Mouse (Mus musculus) lung, embryonic 16.5 days (tissue): Measurements from ENCODE around the gene Plekhb1. TPM values are rescaled to one million over a fixed set of nuclear protein-coding genes. Genes with fewer than 3 reads are reported as not detected.

Experiments used
- ATAC-seq: fragments of 200-750 bp; cut with Nextera tagmentation; 2 replicates; pipeline ENCODE4 v1.8.0; 2017; ENCODE audit warnings: low read depth, mild to moderate bottlenecking, moderate library complexity
- H3K27ac ChIP-seq: fragments of 300-500 bp; sonication (generic); 2 replicates; pipeline ENCODE4 v1.5.1; 2014; ENCODE audit warnings: mild to moderate bottlenecking, control low read depth, low read length
- H3K27me3 ChIP-seq: fragments of 300-500 bp; sonication (generic); 2 replicates; pipeline ENCODE4 v1.6.1; 2014; ENCODE audit warnings: low read depth, low read length, mixed read lengths; ENCODE audit not compliant: control insufficient read depth, insufficient read depth
- H3K36me3 ChIP-seq: fragments of 300-500 bp; sonication (generic); 2 replicates; pipeline ENCODE4 v1.6.1; 2014; ENCODE audit warnings: low read length; ENCODE audit not compliant: control insufficient read depth, insufficient read depth
- H3K4me1 ChIP-seq: fragments of 300-500 bp; sonication (generic); replicated peaks from 2 replicates; pipeline ENCODE4 v1.6.1; 2014; ENCODE audit warnings: low read length, mixed read lengths; ENCODE audit not compliant: control insufficient read depth, insufficient read depth
- H3K4me2 ChIP-seq: fragments of 300-500 bp; sonication (generic); 2 replicates; pipeline ENCODE4 v1.6.1; 2014; ENCODE audit warnings: low read depth, low read length, control low read depth
- H3K4me3 ChIP-seq: fragments of 300-500 bp; sonication (generic); 2 replicates; pipeline ENCODE4 v1.5.1; 2014; ENCODE audit warnings: mild to moderate bottlenecking, low read length, control low read depth
- H3K9ac ChIP-seq: fragments of 300-500 bp; sonication (generic); 2 replicates; pipeline ENCODE4 v1.6.1; 2014; ENCODE audit warnings: low read length, control low read depth
- H3K9me3 ChIP-seq: fragments of 300-500 bp; sonication (generic); 2 replicates; pipeline ENCODE4 v1.6.1; 2016; ENCODE audit warnings: low read length; ENCODE audit not compliant: control insufficient read depth
- WGBS: fragments of 180-500 bp; shearing (Covaris S2); extraction: QIAGEN DNeasy Blood & Tissue Kit; methylation state at CpG from one replicate; pipeline ENCODE4 v1.1.7; 2014; 5-methylcytosine and 5-hydroxymethylcytosine counted together
- polyA plus RNA-seq: library from polyadenylated mRNA; unstranded; fragments of >200 nt; fragmentation: Nextera tagmentation; extraction: Ambion mirVana; gene quantifications from 2 replicates; pipeline ENCODE4 v1.2.1, GENCODE M21; 2015

Plekhb1 gene
- polyA plus RNA-seq, 1 experiment from 2014 or later = 24.0 TPM

DNA sequence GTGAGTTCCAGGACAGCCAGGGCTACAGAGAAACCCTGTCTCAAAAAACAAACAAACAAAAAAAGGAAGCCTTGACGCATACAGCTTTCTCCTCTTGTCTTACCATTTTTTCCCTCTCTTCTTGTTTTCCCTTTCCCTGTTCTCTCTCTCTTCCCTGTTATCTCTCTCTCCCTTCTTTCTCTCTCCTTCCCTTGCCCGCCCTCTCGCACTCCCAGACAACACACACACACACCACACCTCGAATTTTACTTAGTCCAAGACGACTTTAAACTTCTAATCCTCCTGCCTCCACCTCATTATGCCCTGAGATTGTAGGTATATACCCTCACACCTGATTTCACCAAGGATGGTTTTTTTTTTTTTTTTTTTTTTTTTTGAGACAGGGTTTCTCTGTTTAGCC lies 21.9 kb upstream of the Plekhb1 start:
- 60% methylated on average over 5 of the region's 5 CpGs for WGBS
- Histone ChIP-seq H3K4me2 (no peak overlapping the region), H3K27me3 (no peaks in the 10 kb centered on the region), H3K4me1 (no peaks in the 10 kb centered on the region), H3K9me3 (no peaks in the 10 kb centered on the region), H3K27ac (no peak overlapping the region), H3K36me3 (no peaks in the 10 kb centered on the region), H3K4me3 (no peak overlapping the region), H3K9ac (no peak overlapping the region)
- ATAC-seq = no peak

DNA sequence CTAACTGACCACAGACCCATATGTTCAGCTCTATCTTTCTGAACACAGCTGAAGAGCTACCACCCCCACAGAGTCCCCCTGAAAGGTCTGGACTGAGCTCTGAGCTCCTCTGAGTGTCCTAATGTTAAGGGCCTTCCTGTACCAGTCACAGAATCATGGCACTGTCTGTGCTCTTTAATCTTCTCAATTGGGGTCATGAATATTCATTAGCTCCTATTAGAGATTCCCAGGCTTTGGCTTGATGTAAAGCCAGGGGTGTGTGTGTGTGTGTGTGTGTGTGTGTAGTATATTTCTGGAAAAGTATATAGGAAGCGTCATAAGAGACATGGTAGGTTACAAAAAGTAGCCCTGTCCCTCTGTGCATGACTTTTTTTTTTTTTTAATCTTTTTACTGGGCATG lies 21.0 kb upstream of the Plekhb1 start:
- H3K27ac ChIP-seq = no peak overlapping the region
- no peak for ATAC-seq
- 76% methylated on average over 1 of the region's 1 CpGs for WGBS
- H3K4me3 ChIP-seq = no peak overlapping the region
- H3K9ac ChIP-seq = no peak overlapping the region
- H3K4me1 ChIP-seq = no peaks in the 10 kb centered on the region
- no peaks in the 10 kb centered on the region for H3K36me3 ChIP-seq
- H3K27me3 ChIP-seq = no peaks in the 10 kb centered on the region
- no peaks in the 10 kb centered on the region for H3K9me3 ChIP-seq
- no peak overlapping the region for H3K4me2 ChIP-seq

DNA sequence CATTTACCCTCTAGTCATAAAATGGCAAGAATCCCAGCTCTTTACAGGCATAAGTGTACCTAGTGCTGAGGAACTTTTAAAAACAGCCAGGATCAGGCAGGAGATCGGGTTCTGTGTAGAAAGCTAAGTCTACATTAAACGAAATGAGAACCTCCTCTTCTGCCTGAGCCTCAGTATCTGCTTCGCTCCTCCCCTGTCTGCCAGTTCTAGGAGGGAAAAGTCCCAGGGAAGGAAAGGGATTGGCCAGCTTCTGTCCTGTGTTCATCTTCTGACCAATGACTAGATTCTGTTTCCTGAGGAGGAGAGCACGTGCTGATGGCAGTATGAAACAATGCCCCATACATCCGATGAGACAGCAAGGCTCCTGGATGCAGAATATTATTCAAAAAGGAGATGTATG lies 18.9 kb upstream of the Plekhb1 start:
- Histone ChIP-seq H3K36me3 (no peaks in the 10 kb centered on the region), H3K4me2 (no peak overlapping the region), H3K9ac (no peak overlapping the region), H3K4me1 (no peaks in the 10 kb centered on the region), H3K27ac (no peak overlapping the region), H3K4me3 (no peak overlapping the region), H3K27me3 (no peaks in the 10 kb centered on the region), H3K9me3 (no peaks in the 10 kb centered on the region)
- ATAC-seq = no peak
- 39% methylated on average over 5 of the region's 5 CpGs for WGBS

DNA sequence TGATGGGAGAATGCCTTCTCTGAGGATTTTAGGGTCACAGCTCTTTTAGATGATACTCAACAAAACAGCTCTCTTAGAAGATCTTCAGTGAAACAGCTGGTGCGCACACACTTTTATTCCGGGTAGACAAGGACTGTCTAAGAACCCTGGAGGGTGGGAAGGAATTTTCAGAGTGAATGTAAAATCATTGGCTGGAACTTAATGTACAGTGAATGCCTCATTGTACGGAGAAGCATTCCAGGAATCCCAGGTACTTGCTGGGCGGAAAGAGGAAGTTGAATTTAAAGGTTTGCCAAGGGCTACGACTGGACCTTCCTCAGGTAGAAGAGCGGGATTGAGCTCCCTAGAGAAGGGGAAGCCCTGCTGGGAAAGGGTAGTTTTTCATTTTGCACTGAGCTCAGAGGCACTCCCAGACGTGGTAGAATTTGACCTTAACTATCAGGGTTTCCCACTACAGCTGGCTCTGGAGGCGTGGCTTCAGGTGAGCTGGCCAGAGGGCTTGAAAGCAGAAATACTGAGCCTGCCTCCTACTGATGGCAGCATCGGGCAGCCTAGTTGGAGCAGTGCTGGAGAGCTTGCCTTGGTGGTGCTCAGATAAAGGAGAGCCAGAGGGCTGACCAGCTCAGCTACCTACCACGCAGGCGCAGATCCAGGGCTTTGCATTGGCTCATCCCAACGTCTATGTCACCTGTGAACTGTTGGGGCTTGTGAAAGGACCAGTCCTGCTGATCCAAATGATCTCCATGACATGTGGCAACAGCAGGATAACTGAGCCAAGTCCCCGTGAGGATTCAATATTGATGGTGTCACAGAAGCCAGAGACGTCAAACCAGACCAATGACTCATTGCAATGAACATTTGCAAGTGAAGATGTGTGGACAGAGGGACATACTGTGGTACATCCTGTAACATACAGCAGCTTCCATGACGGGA lies 17.0 kb upstream of the Plekhb1 start:
- peak overlapping the region; percentile 80 for H3K27ac ChIP-seq
- H3K36me3 ChIP-seq = no peaks in the 10 kb centered on the region
- no peak overlapping the region for H3K9ac ChIP-seq
- H3K27me3 ChIP-seq = no peaks in the 10 kb centered on the region
- WGBS = 42% methylated on average over 15 of the region's 15 CpGs
- H3K9me3 ChIP-seq = no peaks in the 10 kb centered on the region
- ATAC-seq = peak; percentile 78
- peak overlapping the region; percentile 17; the same call in 1 of the 2 replicates for H3K4me2 ChIP-seq
- H3K4me3 ChIP-seq = 0 out of 2 replicates have a peak overlapping the region, but pooled peaks have one; percentile 13
- H3K4me1 ChIP-seq = no peaks in the 10 kb centered on the region

DNA sequence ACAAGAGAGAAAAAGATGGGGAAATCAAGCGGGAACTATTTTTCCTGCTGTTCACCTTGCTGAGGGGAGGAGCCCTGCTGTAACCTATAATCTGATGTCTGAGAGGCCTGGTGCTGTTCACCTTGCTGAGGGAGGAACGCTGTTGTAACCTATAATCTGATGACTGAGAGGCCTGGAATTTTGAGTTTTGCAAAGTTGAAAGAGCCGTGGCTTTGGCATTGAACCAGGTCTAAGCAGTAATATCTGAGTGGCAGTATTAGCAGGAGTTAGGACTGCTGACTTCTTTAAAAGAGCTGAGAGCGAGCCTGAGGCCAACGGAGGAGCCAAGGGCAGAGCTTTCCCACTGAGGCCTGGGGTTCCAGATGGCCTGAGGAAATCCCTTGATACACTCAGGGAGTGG lies 15.8 kb upstream of the Plekhb1 start:
- Histone ChIP-seq H3K9ac (no peak overlapping the region), H3K27me3 (no peaks in the 10 kb centered on the region), H3K27ac (peak overlapping the region; percentile 80), H3K9me3 (no peaks in the 10 kb centered on the region), H3K36me3 (no peaks in the 10 kb centered on the region), H3K4me1 (no peaks in the 10 kb centered on the region), H3K4me3 (no peak overlapping the region), H3K4me2 (no peak overlapping the region)
- ATAC-seq = no peak
- WGBS = 68% methylated on average over 5 of the region's 5 CpGs

DNA sequence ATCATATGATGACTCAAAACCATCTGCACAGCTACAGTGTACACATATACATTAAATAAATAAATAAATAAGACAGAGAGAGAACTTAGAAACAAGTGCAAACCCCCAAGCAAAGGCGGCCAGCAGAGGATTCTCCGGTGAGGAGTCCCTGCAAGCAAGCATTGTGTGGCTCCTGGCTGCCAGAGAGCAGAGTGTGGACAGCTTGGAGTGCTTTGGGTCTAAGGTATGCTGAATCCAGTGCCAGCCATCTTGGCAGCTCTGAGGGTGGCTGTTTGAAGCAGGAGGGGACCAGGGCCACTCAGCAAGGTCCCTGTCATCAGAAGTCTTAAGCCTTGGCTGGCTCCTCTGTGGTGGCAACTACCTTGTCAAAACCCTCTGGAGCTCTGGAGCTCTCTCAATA lies 12.7 kb upstream of the Plekhb1 start:
- Histone ChIP-seq H3K27me3 (no peaks in the 10 kb centered on the region), H3K9me3 (no peaks in the 10 kb centered on the region), H3K4me2 (no peak overlapping the region), H3K4me1 (no peaks in the 10 kb centered on the region), H3K9ac (no peak overlapping the region), H3K4me3 (no peak overlapping the region), H3K27ac (no peak overlapping the region), H3K36me3 (no peaks in the 10 kb centered on the region)
- WGBS = 86% methylated on average over 2 of the region's 2 CpGs
- no peak for ATAC-seq

DNA sequence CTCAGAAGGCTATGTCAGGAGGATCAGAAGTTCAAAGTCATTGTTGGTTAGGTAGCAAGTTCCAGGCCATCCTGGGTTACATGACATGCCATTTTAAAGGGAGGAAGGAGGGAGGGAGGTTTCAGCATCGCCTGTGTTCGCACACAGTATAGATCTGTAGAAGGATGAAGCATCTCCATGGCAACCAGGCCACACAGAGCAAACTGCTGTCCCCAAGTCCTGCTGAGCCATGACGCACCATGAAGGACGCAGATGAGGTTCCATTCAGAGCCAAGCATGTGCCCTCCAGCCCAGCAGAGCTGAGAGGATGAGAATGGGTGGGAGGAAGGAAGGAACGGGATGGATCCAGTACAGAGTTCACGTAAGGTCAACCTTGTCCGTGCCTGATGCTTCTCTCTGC lies 11.2 kb upstream of the Plekhb1 start:
- Histone ChIP-seq H3K9me3 (no peaks in the 10 kb centered on the region), H3K9ac (no peak overlapping the region), H3K4me1 (no peaks in the 10 kb centered on the region), H3K4me2 (no peak overlapping the region), H3K4me3 (no peak overlapping the region), H3K27ac (no peak overlapping the region), H3K36me3 (no peaks in the 10 kb centered on the region), H3K27me3 (no peaks in the 10 kb centered on the region)
- ATAC-seq = no peak
- 69% methylated on average over 7 of the region's 7 CpGs for WGBS

DNA sequence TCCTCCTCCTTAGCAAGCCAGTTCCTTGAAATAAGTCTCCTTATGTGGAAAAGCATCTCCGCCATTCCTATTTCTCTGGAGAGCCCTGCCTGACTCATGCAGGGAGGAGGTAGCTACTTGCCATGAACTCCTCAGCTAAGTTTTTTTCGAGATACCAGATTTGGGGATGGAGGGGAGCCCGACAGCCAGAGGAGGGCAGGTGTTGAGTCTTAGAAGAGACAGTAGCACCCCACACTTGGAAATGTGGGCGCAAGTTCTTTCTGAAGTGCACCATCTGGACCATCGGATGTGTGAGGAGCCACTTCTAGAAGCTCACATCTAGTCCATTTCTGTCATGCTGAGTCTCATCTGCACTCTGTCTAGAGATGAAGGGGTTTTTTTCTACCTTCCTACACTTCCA lies 8.4 kb upstream of the Plekhb1 start:
- Histone ChIP-seq H3K27me3 (no peaks in the 10 kb centered on the region), H3K4me1 (no peaks in the 10 kb centered on the region), H3K27ac (no peak overlapping the region), H3K4me2 (no peak overlapping the region), H3K9me3 (no peaks in the 10 kb centered on the region), H3K9ac (no peak overlapping the region), H3K4me3 (no peak overlapping the region), H3K36me3 (no peaks in the 10 kb centered on the region)
- 86% methylated on average over 5 of the region's 5 CpGs for WGBS
- no peak for ATAC-seq

DNA sequence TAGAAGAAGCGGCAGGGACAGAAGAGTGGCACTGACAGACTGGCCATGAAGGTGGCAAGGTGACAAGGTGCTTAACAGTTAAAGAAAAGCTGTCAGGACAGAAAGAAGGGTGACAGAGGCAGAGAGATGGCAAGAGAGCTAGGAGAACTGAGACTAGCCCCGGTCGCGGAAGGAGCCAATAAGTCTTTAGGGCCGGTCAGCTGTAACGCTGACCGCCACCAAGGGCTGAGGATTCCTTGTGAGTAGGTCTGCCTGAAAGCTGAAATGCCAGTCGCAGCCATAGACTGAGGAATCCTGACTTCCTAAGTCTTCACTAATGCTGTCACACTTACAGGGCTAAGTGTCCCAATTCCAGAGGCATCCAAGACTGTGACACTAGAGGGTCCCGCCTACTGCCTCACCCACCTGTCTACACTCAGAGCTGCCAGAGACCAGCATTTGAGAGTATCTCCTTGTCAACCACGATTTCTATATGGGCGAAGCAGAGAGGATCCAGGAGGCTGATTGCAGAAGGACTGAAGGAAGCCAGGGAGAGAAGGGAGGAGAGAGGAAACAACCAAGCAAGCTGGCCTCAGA lies 1.6 kb upstream of the Plekhb1 start:
- no peaks in the 10 kb centered on the region for H3K27me3 ChIP-seq
- no peak for ATAC-seq
- no peak overlapping the region for H3K27ac ChIP-seq
- H3K4me3 ChIP-seq = no peak overlapping the region
- H3K9me3 ChIP-seq = no peaks in the 10 kb centered on the region
- WGBS = 68% methylated on average over 11 of the region's 11 CpGs
- H3K4me1 ChIP-seq = peaks cover 4% of the 10 kb centered on the region; the same call in 1 of the 2 replicates
- no peaks in the 10 kb centered on the region for H3K36me3 ChIP-seq
- H3K9ac ChIP-seq = no peak overlapping the region
- peak overlapping the region; percentile 18; the same call in 1 of the 2 replicates for H3K4me2 ChIP-seq
